Mouse (Mus musculus): Measurements from ENCODE around the gene Endou. TPM values are rescaled to one million over a fixed set of nuclear protein-coding genes. Genes with fewer than 3 reads are reported as not detected.

The Endou gene
- polyA plus RNA-seq, 1 experiment, result not detected

DNA sequence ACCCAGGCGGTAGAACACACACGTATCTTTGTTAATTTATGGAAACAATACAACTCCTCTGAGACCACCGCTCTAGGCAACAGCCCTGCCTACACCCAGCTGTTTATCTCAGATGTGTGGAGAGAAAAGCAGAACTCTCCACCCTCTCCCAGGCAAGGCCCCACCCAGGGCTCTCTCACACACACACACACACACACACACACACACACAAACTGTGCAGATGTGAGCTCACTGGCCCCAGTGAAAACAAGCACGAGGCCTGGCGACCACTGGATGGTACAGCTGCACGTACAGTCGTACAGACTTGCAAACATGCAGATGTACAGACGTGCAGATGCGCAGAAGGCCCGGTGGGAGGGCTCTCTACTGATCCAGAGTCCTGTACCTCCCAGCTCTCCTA is 13.8 kb upstream of the Endou start:
- TF ChIP-seq GATA1 (IDR thresholded peaks at IDR 0.05; ENCODE audit: low read length), result no peak

DNA sequence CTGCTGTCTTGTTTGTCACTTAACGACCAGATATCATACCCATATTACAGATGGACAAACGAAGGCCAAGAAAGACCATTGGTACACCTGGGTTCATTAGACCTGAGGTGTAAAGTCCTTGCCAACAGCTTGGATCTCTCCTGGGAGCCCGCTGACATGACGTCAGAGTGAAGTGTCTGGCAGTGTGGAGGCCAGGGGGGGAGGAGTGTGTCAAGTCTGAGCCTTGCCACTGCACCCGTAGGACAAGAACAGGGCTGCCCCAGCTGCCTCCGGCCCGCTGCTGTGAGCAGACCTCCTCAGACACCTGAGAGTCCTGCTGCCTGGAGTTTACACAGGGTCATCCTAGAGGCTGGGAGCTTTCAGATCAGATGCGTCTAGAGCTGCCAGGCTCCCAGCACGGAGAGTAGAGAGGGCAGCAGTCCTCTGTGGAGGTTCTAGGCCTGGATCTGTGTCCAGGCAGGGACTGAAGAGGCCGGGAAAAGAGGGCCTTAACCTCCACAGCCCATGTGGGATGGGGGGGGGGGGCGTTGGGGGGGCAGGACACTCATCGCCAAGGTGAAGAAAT is 12.9 kb upstream of the Endou start:
- TF ChIP-seq GATA1 (IDR thresholded peaks at IDR 0.05; ENCODE audit: low read length), result no peak

DNA sequence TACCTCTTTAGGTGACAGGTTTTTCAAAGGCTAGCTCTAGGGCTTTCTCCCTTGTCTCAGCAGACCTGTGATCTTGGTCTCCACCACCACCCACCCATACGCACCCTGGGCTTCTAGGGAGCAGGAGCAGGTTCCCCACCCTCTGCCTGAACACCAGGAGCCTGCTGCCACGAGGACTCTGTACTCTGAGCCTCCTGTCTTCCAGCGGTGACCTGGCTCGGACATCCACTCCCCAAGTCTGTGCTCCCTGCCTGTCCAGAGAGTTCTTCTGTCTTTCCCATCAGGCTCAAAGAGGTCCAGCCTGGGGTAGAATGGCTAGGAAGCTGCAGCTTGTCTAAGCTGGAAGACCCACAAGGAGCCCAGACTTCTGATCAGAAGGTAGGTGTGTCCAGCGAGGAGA is 12.1 kb upstream of the Endou start:
- no peak for TF ChIP-seq GATA1 (IDR thresholded peaks at IDR 0.05; ENCODE audit: low read length)

DNA sequence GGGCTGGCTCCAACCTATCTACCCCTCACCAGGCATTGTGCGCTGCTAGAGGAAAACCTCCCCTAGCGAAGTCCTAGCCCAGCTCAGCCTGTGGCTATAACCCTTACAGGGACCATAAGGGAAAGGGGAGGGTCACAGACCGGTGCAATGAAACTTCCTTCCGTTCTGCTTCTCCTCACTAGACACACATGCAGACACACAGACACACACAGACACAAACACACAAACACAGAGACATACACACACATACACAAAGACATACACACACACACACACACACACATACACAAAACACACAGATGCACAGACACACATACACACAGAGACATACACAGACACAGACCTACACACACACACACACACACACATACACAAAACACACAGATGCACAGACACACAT is 11.5 kb upstream of the Endou start:
- TF ChIP-seq GATA1 (IDR thresholded peaks at IDR 0.05; ENCODE audit: low read length), result no peak

DNA sequence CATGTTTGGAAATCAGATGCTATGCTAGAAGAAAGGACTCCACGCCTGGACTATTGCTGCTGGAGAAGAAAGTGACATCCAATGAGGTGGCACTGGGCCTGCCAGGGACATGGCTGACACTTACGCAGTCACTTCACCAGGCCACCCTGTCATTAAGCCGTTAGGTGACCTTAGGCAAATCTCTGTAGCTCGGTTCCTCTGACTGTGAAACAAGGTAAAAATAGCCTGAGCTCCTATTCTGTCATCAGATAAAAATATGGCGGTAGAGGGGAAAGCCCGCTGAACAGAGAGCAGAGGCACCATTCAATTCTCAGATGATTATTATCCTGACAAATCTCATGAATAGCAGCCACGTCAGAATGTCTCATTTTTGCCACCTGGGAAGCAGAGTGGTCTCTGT is 10.9 kb upstream of the Endou start:
- TF ChIP-seq GATA1 (IDR thresholded peaks at IDR 0.05; ENCODE audit: low read length), result no peak

DNA sequence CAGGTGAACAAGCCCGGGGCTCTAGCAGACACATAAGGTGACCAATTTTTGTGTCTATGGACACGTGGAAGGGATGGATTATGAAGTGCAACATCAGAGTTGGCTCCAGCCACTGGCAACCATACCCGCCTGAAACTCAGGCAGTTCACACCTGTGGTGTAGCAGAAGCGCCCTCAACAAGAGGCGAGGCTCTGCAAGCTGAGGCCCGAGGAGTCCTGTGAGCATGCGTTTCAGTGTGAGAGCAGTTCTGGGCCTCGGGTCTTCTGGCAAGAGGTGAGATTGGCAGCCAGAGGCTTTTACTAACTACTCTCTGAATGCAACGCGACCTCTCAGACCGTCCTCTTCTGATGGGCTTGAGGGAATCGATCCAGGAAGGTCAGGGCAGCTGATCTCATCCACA is 10.5 kb upstream of the Endou start:
- TF ChIP-seq GATA1 (IDR thresholded peaks at IDR 0.05; ENCODE audit: low read length), result no peak

DNA sequence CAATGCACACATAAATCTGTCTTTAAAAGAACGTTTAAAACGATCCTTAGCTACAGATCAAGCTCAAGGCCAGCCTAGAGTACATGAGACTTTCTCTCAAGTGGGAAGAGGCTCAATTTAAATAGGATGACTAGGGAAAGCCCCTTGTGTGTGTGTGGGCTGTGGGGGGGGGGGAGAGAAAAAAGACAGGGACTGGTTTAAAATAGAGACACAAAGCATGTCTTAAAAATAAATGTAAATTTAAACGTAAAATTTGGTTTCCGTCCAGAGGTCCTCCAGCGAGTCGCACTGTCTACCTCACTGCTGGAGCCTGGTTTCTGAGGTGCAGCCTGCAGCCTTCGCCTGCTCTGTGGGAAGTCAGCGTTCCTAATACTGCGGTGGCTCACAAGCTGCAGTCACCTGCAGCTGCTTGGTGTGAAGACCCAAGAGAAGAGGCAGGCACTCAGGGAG is 9.2 kb upstream of the Endou start:
- no peak for TF ChIP-seq GATA1 (IDR thresholded peaks at IDR 0.05; ENCODE audit: low read length)

DNA sequence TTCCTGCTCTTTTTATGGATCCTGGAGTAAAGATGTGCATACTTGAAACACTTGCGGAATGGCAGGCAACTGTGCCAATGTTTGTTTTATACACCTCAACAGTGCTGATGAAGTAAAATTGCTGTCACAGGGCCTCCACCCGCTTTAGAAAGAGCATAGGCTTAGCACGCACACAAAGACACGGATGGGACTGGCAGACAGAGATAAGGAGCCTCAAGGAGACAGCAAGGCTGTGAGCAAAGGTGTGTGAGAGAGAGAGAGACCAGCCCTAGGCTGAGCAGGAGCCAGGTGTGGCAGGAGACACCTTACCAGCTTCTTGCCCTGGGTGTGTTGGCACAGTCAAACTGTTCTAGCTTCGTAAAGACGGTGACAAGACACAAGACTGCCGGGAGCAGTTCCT is 7.8 kb upstream of the Endou start:
- TF ChIP-seq GATA1 (IDR thresholded peaks at IDR 0.05; ENCODE audit: low read length), result no peak

DNA sequence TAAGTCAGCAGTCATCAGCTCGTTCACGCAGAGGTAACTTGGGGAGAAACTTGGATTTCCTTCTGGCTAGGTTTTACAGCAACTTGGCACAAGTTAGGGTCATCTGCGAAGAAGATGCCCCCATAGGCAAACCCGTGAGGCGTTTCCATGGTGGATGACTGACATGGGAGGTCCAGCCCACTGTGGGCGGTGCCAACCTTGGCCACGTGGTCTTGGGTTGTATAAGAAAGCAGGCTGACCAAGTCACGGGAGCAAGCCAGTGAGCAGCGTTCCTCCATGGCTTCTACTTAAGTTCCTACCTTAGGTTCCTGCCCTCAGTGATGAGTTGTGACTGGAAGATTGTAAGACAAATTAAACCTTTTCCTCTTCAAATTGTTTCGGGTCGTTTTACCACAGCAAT is 849 bp upstream of the Endou start:
- TF ChIP-seq GATA1 (IDR thresholded peaks at IDR 0.05; ENCODE audit: low read length), result no peak

DNA sequence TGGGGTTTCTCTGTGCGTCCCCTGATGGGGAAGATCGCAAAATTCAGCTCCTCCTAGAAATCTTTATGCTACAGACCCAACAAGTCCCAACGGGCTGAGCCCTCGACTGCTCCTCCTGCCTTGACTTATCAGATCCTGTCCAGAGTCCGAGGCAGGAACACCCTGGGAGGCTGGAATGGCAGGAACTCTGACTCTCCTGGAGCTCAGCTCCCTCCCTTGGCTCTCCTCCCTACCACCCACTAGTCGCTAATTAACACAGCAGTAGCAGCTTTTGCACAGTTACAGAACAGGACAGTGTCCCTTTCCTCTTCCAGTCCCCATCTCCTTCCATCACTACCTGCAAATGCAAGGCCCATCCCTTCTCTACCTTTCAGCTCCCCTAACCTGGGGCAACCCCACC is 774 bp downstream of the Endou start:
- TF ChIP-seq GATA1 (IDR thresholded peaks at IDR 0.05; ENCODE audit: low read length), result no peak

DNA sequence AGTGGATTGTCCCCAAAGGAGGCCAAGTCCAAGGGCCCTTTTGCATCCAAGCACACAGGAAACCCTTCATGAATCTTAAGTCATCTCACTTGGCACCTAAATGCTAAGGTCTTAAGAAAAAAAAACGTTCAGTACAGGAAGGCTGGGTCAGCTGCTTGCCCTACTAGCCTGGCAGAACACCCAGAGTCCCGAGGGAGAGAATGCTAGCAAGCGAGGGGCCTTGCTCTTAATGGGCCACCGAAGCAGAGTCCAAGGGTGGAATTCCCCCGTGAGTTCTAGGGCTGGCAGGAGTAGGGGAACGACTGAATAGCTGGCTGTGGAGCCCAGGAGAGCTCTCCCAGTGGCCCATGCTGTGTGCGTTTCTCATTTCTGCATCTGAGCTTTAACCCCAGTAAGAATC is 2.3 kb downstream of the Endou start:
- no peak for TF ChIP-seq GATA1 (IDR thresholded peaks at IDR 0.05; ENCODE audit: low read length)

DNA sequence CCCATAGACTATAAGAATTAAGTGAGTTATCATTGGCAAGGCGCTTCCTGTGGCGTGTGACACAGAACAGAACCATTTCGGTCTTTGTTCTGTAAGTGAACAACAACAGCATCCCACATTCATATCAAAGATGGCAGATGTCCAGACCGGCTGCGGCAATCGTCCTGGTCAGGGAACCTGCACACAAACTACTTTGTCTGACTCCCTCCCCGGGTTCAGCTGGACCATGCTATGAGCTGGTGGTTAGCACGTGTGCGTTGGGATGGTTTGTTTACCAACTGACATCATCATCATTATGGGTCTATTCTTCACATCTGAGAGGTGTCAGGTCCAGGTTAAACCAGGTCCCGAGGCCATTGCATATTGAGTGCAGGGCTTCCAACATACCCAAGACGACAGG is 2.7 kb downstream of the Endou start:
- TF ChIP-seq GATA1 (IDR thresholded peaks at IDR 0.05; ENCODE audit: low read length), result no peak

DNA sequence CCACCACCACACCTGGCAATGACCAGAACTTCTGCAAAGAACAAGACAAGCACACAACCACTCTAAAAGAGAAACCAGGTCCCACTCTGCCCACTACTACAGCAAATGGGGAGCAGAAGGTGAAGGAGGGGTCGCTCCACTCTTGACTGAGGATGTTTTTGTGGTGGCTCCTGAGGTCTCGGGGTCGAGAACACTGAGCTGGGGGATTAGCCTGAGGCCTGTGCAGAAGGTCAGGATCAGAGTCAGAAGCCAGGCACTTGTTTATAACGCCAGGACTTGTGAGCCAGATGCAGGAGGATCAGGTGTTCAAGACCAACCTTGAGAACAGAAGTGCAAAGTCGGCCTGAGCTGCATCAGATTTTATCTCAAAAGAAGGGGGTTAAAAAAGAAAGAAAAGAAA is 3.6 kb downstream of the Endou start:
- no peak for TF ChIP-seq GATA1 (IDR thresholded peaks at IDR 0.05; ENCODE audit: low read length)

DNA sequence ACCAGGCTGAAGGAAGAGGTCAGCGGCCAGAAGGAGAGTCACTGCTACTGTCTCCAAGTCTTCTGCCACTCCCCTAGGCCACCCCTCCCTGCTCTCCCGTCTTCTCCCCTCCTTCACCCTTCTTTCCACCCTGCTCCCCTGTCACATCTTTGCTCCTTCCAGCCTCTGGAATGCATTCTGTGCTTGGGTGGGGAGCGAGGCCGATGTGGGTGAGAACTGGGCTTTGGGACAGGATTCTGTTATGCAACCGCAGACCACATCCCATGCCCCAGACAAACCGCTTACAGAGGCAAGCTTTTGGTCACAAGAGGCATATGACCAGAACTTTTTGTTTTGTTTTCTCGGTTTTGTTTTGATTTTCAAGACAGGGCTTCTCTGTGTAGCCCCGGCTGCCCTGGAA is 4.1 kb downstream of the Endou start:
- TF ChIP-seq GATA1 (IDR thresholded peaks at IDR 0.05; ENCODE audit: low read length), result no peak

DNA sequence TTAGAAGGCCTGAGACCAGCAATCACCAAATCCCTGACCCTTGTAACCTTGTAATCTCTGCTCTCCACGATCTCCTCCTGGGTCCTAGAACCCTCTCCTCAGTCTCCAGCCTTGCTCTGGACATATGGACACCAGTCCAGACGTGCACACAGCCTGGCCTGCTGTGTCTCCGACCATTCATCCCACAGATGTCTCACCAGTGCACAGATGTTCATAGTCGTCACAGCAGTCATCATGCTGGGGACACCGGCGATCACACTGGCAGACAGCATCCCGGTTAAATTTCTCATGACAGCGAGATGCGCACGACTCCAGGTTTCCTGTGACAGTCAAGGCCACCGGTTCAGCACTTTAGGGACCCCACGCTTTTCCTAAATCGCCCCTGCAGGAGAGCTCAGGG is 4.8 kb downstream of the Endou start:
- TF ChIP-seq GATA1 (IDR thresholded peaks at IDR 0.05; ENCODE audit: low read length), result no peak

DNA sequence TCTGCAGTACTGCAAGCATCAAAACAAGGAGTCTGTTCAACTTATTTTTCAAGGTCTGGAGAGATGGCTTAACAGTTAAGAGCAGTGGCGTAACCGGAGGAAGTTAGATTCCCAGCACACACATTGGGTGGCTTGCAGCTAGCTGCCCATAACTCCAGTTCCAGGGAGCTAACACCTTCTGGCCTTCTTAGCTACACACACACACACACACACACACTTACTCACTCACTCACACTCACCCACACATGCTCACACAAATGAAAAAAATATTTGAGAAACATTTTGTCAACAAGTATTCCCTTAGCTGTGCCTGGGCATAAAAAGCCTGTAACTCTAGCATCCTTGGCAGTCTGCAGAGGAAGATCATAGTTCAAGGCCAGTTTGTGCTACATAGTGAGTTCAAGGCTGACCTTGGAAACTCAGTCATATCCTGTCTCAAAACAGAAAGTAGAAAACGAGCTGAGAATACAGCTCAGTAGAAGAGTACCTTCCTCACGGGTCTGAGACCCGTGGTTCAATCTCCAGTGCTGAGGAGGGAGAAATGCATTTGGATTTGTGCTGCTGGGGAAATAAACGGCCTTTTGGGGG is 5.8 kb downstream of the Endou start:
- no peak for TF ChIP-seq GATA1 (IDR thresholded peaks at IDR 0.05; ENCODE audit: low read length)

DNA sequence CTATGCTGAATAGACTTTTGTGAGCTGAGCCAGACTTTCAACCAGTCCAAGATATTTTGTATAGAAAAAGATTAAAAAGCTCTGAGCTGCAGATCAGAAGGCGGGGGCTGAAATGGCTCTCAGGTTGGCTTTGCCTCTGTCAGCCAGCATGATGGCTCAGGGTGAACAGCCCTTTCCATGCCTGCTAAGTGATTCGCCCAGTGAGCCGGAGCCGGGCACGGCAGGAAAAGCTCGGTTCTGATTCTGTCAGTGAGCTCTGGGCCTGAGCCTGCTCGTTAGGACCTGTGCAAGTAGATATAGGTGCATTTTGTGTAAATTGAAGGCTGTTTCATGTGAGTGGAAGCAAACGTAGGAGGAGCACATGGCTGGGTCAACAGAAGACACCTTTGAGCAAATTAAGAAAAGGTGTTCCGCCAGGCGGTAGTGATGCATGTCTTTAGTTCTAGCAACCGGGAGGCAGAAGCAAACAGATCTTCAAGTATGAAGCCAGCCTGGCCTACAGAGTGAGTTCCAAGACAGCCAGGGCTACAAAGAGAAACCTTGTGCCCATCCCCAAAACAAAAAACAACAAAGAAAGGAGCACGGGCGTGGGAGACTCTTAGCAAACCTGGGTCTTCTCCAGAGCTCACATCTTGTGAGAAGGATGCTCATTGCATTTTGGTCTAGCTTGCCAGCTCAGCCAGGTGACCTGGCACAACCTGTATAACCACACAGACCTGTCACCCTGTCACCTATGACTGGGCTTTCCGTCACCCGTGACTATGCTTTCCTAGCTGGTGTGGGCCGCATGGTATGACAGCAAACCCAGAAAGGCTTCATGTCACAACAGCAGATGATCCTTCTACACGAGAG is 6.6 kb downstream of the Endou start:
- TF ChIP-seq GATA1 (IDR thresholded peaks at IDR 0.05; ENCODE audit: low read length), result no peak

All from G1E-ER4 (cell line).